Mouse (Mus musculus) right cerebral cortex, adult 2 months (tissue): ENCODE data around the gene Slc10a6.

Experiments
- DNase-seq, 2 experiments: peaks; one replicate each; pipeline ENCODE4 v3.0.0; 2021 to 2022; ENCODE audit warnings: low spot score in 2 of 2

Gene Slc10a6

DNA sequence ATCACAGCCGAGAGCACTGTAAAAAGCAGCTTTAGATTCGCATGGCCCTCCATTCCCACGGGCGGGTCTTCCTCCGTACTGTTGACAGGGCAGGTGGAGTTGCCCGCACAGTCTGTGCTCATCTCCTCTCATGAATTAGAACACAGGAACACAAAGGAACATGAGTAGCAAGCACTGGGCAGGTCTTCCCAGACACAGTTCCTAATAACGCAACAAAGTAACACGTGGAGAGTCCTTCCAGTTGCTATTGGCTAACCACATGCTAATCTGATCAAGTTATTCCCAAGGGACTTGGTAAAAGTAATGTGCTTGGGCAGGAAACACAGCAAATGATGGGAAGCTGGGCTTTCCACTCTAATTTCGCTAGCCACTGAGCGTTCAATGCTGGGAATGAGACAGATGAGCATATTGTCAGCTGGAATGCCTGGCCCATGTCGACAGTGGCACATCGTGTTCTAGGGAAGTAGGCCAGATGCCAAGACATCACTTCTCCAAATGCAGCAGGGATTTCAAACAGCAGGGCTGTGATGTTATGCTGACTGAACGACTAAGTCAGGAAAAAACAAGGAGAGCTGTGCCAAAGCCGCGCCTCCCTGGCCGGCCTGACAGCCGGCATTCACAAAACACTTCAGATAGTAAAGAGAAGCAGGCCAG, at the start of gene Slc10a6:
TSS of gene Slc10a6 (minus strand) at position 293 of the 654 bp plus-strand sequence.
- peak; percentile 37 to 57 for DNase-seq

DNA sequence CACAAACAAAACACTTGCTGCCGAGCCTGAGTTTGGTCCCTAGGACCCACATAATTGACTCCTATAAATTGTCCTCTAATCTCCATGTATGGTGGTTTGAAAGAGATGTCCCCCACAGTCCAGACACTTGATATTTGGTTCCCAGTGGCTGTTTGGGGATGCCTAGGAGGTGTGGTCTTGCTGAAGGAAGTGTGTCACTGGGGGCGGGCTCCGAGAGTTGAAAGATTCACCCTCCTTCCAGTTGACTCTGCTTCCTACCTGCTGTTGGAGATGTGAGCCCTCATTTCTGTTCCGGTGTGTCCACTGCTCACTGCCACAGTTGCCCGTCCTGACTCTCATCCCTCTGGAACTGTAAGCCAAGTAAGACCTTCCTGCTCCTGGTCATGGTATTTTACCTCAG, 49.8 kb upstream of the Slc10a6 start:
- DNase-seq, result no peak

DNA sequence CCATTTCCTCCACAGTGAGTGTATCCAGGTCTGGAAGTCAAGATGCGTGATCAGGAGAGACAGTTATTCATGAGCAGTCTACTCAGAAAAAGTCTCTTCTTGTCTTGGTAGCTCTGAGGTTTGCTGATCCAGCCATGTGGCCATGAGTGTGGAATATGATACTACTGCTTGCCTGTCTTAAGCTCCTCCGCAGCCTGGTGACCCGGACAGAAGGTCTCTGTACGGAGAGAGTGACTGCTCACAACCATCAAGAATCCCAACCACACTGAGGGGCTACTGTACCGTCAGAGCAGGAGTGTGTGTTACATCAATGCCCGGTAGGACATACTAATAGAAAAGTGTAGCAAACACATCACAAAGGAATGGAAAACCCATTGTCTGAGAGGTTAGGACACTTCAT, 48.7 kb upstream of the Slc10a6 start:
- DNase-seq, result no peak

DNA sequence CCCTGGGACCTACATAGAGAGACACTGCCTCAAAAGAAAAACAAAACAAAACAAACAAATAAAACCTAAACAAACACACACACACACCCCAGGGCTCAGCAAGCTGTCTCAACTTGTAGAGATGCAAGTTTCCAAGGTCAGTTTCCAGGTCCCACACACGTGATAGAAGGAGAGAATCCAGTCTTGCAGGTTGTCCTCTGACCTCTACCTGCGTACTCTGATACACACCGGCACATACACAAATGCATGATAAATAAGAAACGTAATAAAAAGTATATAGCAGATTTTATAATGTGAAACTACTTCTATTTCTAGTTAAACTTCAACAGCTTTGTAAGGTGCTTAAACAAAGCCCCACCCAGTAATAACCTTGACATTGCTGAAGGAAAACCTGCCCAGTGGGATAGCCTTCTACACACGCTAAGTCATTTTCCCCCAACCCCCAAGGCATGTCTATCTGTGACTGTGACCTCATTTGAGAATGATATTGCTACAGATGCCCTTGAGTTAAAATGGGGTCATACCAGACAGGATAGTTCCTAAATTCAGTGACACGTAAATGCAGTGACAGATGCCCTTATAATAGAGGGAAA, 47.2 kb upstream of the Slc10a6 start:
- no peak for DNase-seq

DNA sequence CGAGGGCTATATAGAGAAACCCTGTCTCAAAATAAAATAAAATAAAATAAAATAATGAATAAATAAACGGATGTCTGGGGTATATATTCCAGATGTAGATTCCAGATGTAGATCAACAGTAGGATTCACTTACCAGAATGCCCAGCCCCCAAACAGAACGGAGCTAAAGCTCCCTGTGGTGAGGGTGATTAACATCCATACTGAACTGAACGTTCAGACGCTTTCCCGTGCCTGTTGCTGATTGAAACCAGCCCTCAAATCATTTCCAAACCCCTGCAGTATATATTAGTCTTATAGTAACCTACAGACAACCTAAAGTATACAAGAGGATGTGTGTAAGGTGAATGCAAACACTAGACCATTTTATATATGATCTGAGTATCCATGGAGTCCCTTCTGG, 45.3 kb upstream of the Slc10a6 start:
- no peak for DNase-seq

DNA sequence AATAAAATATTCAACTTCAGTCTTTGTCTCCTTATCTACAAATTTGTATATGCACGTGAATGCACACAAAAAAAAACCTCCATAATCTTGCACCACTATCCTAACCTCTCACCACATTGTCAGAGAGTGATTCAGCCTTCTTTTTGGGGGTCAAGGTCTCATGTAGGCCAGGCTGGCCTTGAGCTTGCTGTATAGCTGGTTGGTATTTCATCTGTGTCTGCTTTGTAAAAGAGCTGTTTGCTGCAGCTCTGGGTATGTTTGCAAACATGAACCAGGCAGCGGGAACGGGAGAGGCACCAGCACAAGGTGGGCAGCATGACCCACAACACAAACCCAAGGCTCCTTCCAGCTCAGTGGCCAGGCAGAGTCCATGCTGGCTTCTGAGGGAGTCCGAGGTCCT, 44.4 kb upstream of the Slc10a6 start:
- no peak for DNase-seq

DNA sequence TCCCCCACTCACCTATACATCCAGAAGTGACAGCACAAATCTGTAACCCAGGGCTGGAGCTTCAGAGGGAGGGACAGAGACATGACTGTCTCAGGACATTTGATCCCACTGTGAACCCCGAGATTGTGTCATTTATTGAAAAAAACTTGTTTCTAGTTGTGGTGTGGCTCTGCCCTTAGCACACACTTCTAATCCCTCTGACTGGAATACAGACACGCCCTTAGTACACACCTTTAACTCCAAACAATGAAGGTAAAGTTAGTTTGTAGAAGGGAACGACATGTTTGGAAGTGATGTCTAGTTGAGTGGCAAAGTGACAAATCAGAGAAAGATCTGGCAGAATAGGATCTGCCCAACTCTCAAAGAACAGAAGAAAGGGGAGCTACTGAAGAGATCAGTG, 42.7 kb upstream of the Slc10a6 start:
- DNase-seq, result no peak

DNA sequence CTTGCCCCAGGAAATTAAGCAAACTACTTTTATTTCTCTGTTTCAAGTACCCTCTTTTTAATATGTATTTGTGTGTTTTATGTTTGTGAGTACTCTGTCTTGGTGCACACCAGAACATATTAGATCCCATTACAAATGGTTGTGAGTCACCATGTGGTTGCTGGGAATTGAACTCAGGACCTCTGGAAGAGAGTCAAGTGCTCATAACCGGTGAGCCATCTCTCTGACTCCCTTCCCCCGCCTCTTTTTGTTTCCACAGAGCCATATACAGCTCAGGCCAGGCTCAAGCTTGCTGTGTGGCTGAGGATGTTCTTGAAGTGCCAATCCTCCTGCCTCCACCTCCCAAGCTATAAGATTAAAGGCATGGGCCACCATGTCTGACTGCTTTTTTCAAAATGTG, 36.7 kb upstream of the Slc10a6 start:
- DNase-seq, result no peak

DNA sequence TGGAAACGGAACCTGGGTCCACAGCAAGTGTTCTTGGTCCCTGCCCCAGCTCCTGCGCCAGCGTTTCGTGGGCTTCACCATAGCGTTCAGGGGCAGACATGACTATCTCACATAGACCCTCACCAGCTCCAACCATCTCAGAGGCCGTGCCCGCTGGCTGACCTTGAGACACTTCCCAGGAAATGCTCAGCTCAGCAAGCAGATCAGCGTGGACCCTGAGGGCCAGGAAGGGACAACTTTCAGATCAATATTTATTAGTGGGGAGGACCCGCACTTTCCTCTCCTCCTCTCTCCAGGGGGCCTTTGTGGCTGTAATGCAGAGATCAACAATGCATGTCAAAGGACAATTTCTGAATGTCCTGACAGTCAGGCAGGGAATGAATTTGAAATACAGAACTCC, 35.7 kb upstream of the Slc10a6 start:
- no peak for DNase-seq

DNA sequence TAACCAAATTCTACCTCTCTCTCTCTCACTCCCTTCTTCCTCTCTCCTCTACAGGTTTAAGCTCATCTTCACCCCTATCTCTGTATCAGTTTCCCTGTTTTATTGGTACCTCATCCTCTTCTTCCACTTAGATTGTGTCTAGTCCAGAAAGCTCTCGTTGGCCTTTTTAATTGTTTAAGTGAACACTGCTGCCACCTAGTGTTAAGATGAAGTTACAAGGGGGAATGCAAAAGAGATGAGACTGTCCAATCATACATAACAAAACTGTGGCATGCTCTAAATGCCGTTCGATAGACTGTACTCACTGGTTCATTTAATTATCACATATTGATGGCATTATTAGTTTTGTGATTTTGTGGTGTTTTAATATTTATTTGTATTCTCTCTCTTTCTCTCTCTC, 30.4 kb upstream of the Slc10a6 start:
- DNase-seq, result peak in 1 of 2 experiments; percentile 36

DNA sequence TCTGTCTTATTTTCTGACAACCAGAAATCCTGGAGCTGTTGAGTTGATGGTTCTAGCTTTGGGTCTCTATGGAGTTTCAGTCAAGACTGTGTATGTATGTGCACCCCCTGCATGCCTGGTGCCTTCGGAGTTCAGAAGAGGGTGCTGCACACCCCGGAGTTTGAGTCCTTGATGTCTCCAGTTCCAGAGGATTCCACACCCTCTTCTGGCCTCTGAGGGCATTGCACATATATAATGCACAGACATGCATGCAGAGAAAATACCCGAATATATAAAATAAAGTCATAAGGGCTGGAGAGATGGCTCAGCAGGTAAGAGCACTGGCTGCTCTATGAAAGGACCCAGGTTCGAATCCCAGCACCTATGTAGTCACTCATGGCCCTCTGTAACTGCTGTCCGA, 29.7 kb upstream of the Slc10a6 start:
- peak in 1 of 2 experiments; percentile 25 for DNase-seq

DNA sequence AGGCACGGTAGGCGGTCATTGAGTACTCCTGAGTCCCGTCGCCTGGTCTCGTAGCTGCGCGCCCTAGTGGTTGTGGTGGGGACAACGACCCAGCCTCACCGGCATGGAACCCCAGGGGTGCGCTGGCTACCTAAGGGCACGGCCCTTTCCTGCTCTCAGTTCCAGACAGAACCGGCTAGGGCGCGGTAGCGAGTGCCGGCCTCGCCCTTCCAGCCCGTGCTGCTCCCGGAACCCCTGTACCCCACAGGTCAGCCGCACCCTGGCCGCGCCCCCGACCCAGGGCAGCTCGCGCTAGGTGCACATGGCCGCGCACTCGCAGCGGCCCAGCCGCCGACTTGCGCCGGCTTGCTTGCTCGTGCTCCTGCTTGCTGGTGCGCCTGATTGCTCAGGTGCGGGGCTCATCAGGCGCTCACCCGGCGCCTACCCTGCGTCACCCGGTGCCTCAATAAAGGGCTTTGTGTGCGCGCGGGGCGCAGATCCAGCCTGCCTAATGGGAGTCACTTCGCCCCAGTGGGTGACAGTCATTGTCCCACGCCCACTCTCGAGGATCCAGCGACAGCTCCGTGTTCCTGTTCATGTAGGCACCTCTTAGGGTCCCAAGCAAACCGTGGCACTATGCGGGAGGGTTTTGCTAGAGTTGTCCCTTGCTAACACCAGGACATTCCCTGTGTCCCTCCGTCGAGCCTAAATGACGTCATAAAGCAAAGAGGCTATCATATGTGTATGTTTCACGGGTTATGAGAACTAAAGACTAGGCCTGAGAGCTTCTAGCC, 26.3 kb upstream of the Slc10a6 start, which contains the start of gene 1700016H13Rik:
TSS of gene 1700016H13Rik (minus strand) at position 665 of the 773 bp plus-strand sequence.
- DNase-seq, result peak; percentile 44 to 54

DNA sequence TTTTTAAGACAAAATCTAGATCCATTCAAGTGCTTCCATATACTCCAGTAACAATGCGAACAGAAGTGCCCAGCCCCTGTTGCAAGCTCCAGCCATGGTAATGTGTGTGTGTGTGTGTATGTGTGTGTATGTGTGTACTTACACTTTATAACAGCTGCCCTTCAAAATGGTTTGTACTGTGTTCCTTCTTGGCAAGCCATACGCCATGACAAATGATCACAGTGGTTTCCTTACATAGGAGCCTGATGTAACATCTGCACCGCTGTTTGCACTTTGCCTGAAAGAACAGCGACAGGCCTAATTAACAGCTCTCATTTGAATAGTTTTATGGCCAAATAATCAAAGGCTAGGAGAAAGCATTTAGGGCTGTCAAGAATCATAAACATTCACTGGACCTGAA, 25.6 kb upstream of the Slc10a6 start:
- no peak for DNase-seq

DNA sequence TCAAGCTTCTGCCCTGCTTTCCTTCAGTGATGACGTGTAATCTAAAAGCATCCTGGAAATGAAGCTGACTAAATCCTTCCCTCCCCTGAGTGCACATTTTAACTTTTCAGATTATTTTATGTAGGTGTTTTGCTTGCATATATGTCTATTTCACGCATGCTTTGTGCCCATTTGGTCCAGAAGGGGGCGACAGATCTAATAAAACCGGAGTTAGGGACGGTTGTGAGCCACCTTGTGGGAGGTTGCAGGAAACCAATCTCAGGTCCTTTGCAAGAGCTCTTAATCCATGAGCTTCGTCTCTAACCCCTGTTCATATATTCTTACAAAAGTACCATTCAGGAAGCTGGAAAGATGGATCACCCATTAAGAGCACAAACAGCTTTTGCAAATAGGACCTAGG, 25.0 kb upstream of the Slc10a6 start:
- peak in 1 of 2 experiments; percentile 25 for DNase-seq

DNA sequence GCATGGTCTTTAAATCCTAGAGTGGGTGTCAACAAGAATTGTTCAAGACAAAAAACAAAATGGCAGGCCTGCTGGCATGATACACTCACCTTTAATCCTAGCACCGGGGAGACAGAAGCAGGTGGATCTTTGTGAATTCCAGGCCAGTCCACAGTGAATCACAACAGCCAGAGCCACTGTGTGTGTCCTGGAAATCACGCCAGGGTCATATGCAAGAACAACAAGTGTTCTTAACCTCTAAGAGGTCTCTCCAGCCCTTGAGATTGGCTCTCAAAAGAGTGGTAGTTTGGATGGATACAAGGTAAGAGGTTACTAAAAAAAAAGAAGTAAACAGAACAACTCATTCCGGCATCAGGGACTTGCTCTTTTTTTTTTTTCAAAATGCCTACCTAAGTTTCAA, 18.1 kb upstream of the Slc10a6 start:
- DNase-seq, result no peak

DNA sequence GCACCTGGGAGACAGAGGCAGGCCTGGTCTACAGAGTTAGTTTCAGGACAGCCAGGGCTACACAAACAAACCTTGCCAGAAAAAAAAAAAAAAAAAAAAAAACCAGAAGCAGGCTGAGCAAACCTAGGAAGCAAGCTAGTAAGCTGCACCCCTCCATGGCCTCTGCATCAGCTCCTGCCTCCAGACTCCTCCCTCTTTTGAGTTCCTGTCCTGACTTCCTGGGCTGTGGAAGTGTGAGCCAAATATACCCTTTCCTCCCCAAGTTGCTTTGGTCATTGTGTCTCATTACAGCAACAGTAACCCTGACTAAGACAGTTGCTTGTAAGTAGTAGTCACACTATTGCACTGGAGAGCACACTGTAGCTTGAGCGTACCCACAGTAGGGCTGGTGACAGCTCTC, 15.0 kb upstream of the Slc10a6 start:
- no peak for DNase-seq

DNA sequence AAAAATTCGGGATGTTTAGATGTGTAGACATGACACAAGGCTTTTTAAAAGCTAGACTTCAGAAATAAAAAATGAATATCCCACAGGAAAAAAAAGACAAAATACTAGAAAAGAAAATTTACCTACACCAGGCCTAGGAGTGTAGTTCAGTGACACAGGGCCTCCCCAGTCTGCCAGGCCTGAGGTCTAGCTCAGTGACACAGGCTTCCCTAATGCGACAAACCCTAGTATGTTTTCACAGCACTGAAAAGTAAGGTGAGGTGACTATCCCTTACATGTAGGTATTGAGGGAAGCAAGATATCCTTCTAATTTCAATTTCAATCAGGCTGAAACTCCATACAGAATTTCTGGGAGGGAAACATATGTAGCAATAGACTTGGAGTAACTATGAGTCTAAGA, 8.0 kb upstream of the Slc10a6 start:
- DNase-seq, result no peak

DNA sequence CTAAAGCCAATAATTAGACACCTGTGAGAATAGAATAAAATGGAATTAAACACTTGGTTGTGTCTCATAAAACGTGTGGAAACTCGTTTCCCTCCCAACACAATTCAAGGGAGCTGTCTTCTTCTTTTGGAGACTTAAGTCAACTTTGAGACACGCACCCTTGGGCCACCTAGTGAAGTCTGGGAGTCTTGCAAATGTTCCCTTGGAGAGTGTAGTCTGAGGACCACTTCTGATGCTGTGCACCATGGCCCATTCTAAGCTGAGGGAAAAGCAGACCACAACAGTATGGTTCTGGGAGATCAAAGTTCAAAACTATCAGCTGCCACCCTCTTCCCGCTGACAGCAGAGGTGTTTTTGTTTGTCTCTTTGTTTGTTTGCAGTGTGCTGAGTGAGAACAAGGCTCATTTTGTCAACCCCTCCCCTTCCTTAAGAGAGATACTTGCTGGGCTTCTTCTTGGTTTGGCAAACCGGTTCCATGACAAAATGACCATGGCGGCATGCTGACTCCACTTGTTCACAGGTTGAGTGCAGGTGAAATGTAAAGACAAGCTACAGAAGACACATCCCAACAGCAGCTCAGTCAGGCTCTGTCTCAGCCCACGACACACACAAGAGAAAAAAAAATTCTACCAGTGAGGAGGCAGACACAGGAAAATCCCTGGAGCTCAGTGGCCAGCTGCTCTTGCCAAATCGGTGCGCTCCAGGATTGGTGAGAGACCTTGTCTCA, 814 bp upstream of the Slc10a6 start:
- DNase-seq, result no peak

DNA sequence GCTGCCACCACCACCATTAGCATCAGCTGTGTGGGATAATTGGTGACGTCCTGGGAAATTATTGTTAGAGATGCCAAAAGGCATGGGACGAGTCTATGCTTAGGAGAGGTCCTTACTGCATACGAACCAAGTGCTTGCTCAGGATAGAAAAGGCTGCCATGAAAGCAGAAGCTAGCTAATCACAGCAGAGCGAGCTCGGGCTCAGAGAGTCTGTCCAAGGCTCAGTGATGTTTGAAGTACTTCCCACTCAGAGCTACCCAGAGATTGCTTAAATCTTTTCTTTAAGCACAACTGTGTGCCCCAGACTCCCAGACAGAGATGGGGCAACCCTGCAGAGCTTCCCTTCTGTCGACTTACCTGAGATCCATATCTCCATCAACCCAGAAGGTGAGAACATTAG, 704 bp downstream of the Slc10a6 start:
- DNase-seq, result no peak

DNA sequence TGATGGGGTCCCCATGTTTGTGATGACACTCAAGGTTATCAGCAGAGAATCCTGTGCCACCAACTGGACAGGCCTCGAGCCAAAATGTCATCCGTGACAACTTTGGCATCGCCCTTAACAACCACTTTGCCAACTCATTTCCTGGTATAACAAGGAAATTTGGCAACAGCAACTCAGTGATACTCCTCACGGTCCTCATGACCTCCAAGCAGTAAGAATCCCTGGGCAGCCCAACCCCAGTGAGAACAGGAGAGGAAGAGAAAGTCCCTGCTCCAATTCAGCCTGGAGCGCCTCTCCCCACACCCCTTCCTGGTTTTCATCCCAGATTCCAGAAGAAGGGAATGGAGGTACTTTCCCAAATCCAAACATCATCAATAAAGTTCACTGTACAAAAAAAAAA, 4.4 kb downstream of the Slc10a6 start:
- no peak for DNase-seq

DNA sequence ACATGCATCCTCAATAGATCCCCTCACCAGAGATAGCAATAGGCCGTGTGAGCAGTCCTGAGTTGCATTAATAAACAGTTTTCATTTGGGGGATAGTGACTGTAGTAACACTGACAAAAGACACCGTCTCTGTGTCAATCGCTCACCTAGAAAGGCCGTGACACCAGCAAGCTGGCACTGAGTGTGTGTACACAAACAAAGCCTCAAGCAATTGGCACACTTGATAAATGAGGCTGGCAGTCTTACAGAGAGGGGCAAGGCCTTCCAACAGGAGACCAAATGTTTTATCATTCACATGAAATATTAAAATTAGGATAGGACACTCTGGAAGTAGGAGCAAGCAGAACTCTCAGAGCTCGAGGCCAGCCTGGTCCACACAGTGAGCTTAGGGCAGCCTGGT, 6.9 kb downstream of the Slc10a6 start:
- no peak for DNase-seq

DNA sequence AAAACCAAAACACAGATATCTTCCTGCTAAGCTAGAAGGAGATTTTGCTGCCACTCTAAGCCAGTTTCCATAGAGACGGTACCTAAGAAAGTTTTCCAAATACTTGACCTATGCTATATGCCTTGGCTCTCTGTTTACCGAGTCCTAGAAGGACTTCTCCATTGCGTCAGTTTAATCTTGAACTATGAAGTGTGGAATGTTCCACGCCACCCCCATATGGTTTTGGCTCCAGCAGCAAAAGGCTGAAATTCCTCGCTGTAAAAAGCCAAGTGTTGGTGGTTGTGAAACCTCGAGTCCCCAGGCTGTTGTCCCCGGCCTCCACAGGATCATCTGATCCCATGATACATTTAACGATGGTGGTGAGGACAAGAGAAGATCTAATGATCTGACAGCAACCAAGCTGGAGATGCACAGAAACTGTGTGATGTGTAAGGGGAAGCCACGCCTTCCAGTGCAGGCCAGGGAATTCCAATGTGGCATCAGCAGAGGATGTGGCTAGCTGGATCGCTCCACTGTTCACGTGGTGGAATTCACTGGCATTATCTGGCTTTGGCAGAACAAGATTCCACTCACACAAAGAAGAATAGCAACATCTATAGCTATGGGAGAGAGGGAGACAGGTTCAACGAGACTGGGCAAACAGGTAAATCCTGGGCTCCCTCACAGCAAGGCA, 8.8 kb downstream of the Slc10a6 start:
- peak in 1 of 2 experiments; percentile 11 for DNase-seq
